Mouse (Mus musculus) heart, postnatal 14 days (tissue): ENCODE measurements at regions not wholly inside any gene's neighbourhood (a gene's known extent, or its start where the extent isn't known, plus 50 kb on each side); places are given as distances from the start of the nearest gene placed in this dataset.

Source experiments
- DNase-seq, 2 experiments: peaks; one replicate each; pipeline ENCODE4 v3.0.0; 2021 to 2022
- intact Hi-C: fragments of 180-260 bp; cut with DNase I; formaldehyde crosslinking; loops from one replicate; pipeline ENCODE4 v1.15.1; 2025

DNA sequence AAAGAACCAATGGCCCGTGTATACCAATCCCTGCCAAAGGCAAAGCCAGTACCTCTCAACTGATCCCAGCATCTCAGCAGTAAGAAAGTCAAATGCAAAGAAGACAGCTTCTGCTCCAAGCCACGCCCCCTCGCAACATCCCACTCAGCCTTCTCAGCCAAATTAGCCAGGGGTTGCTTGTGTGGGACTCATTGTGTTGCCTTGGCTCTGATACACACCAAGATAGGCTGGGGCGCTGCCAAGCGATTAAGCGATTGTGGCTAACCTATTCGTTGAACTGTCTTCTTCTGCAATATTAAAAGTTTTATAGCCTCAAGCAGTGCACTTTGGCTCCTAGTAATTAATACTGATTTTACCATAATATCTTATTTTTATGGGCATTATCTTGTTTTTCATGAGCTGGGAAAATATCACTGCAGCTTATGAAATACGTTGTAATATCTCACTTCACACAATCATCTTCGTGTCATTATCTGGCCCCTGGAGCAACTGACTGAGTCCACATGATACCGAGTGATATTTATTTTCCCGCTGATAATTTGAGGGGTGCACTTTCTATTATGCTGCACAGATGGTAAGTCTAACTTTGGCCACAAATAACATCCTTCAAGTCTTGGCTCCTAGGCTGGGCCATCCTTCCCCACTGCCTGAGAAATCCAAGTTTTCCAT is 129.3 kb downstream of the Gm4791 start:
- intact Hi-C loops, result loop anchor here (5.0 kb wide), 1 partner anchor 569 kb away; no protein-coding TSS in a partner anchor
- no peak for DNase-seq

DNA sequence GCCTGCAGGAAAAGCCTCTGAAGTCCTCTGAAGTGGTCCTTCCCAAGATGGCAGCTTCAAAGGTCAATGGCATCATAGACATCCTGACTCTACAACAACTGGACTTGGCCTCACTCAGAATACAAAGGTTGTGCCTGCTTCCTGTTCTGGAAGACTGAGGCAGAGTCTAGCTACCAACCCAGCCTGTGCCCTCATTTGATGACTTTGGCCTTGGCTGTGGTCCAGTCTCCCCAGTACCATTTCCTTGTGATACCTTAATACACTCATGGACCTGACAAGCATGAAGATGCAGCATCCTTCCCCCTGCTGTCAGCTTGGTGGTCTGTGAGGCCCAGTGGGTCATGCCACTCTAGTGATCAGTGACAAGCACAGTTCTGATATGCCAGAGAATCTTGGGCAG is 130.6 kb downstream of the Gm4791 start:
- intact Hi-C loops, result loop anchor here (5.0 kb wide), 1 partner anchor 568 kb away; no protein-coding TSS in a partner anchor
- DNase-seq, result no peak

DNA sequence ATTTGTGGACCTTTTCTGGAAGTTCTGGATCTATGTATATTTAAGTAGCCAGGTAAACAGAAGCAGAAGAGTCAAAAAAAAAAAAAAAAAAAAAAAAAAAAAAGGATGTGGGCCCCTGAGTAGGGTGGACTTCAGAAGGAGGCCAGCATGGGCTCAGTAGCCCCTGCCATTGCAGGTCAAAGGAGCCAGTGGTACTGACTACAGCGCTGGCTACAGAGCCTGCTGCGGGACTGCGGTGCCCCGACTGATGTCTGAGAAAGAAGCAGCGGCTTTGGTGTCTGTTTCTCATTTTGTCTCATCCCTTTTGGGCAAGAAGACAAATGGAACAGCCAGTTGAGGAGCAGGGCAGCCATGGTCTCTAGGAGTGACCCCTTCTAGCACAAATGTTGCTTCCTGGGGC is 134.9 kb downstream of the Gm4791 start:
- DNase-seq, result no peak
- intact Hi-C loops, result no loop called here

- no peak for DNase-seq
- intact Hi-C loops, result no loop called here
Observed at GRCm38 (mm10) chr9:47133873-47134272, 135.3 kb downstream of the Gm4791 start.

- DNase-seq, result no peak
Observed at GRCm38 (mm10) chr9:47134479-47134878, 135.9 kb downstream of the Gm4791 start.

GRCm38 (mm10) chr9:47136641-47137040 is 138.1 kb downstream of the Gm4791 start:
- no peak for DNase-seq
- intact Hi-C loops, result no loop called here

More at GRCm38 (mm10) chr9:47134479-47134878, 135.9 kb downstream of the Gm4791 start:
- intact Hi-C loops, result no loop called here

GRCm38 (mm10) chr9:47153471-47153870 is 154.9 kb downstream of the Gm4791 start:
- intact Hi-C loops, result no loop called here
- no peak for DNase-seq

DNA sequence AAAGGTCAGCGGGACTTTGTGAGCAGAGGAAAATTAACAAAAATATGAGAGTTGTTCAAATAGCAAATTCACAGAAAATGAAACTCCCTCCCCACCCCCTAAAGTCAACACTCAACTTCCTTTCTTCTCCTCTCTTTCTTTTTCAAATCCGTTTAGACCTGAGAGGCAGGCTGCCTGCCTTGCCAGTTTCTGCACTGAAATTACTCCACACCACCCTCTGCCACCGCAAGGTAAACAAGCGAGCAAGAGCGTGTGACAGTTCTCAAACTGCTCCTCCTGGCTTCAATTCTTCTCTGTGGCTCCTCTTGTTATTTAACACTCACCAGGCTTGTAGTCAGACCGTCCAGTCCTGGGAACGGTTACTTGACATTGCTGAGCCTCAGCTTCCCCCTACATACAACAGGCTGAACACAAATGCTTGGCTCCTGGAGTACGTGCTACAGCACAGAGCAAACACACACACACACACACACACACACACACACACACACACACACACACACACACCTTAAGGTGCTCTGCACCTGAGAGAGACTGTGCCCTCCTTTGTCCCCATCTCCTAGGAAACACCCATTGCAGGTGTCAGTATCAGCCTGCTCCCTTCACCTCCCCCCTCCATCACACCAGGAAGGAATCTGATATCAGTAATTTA is 167.1 kb downstream of the Gm4791 start:
- DNase-seq, result no peak
- intact Hi-C loops, result no loop called here

- DNase-seq, result no peak
- intact Hi-C loops, result no loop called here
Observed at GRCm38 (mm10) chr9:47167681-47168240, 169.2 kb downstream of the Gm4791 start.

DNA sequence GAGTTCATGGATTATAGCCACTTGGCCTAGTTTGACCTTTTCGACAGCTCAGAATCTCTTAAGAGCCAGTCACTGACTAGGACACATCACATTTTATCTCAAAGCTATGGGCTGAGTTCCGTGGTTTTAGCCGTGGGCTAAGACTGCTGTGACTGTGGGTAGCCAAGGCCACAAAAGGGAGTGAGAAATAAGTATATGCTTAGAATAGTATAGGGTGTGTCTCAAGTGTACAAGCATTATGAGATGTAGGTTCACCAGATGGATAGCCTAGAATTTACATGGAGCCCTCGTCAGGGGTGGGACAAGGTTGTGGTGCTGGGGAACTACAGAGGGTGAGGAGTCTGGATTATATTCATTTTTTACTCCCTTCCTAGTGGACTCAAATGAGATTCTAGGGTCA is 177.5 kb downstream of the Gm4791 start:
- intact Hi-C loops, result no loop called here
- no peak for DNase-seq

DNA sequence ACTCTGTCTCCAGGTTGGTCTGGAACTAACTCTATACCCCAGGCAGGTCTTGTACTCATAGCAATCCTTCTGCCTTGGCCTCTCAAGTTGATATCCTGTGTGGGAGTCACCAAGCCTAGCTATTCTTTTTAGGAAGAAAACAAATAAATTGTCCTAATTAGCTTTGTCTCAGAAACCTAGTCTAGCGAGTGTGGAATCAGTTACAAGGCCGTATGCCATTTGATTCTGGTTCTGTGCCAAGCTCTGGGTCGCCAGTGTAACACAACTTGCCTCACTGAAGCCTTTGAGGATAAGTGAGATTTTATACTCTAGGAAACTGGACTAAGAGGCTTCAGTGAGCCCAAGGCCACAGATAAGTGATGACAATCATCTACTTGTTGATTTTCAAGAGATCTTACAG is 219.6 kb downstream of the Gm4791 start:
- no peak for DNase-seq
- intact Hi-C loops, result no loop called here

- intact Hi-C loops, result no loop called here
- no peak for DNase-seq
Observed at GRCm38 (mm10) chr9:47223536-47223935, 225.0 kb downstream of the Gm4791 start.

GRCm38 (mm10) chr9:47224249-47224648 is 225.7 kb downstream of the Gm4791 start:
- intact Hi-C loops, result no loop called here
- DNase-seq, result no peak

DNA sequence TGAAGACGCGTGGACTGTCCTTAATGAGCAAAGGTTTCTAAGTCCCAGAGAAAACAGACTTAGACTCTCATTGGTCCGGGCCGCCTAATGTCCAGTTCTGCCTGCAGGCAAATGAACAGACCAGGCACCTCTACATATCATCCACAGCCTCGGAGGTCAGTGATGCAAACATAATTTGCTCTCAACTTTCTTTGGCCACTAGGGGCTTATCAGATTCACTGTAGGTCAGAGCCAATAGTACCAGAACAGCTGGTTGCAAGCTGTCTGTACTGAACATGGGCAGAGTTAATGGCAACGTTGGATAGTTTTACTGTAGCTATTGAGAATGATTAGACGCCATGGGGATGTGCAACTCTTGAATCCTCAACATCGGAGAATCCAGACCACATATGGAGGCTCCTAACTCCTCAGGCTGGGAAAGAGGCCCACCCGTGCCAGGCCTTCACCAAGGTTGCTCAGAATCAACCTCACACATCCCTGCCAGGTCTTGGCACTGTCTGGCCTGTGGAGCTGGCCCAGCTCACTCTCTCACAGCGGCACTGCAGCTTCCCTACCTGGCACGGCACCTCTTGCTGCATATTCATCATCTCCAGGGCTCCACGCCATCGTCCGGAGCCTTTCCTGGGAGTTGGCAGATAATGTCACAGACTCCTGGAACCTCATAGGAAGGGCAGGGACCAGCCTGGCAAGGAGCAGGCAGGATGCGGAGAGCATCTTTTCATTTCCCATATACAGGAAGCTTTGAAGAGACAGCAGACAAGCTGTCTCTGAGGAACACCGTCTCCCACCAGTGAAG is 228.1 kb downstream of the Gm4791 start:
- DNase-seq, result no peak
- intact Hi-C loops, result no loop called here

GRCm38 (mm10) chr9:47227298-47227697 is 228.8 kb downstream of the Gm4791 start:
- intact Hi-C loops, result no loop called here
- no peak for DNase-seq

DNA sequence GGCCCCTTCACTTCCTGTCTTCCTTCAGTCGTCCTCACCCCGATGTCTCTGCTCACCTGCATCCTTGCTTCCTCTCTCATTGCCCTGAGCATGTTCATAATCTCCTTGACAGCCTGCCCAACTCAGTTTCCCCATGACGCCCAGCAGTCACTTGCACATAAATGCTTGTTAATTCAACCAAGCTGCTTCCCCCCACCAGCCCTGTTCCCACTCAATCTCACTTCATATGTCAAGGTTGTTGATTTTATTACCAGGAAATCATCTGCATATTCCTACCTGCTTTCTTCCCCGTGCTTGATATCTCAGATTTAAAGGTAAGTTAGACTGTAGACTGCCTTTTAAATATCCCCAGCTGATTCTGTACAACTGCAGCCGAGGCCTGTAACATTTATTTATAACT is 230.2 kb downstream of the Gm4791 start:
- no peak for DNase-seq
- intact Hi-C loops, result no loop called here

DNA sequence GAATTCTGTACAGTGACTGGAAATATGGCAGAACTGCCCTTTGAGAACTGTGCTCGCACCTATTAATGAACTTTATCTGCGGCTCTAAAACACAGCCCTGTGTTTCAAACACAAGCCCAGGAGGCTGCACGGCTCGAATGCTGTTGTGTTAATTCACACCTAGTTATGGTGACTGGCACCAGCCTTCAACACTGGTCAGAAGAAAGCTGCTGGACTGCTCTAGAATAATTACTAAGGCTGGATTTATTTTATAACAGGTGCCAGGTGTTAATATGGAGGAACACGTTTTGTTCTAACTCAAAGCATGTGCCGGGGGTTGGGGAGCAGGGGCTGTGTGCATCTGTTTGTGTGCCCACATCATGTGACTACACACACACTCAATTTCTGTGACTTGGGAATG is 230.8 kb downstream of the Gm4791 start:
- intact Hi-C loops, result no loop called here
- no peak for DNase-seq

DNA sequence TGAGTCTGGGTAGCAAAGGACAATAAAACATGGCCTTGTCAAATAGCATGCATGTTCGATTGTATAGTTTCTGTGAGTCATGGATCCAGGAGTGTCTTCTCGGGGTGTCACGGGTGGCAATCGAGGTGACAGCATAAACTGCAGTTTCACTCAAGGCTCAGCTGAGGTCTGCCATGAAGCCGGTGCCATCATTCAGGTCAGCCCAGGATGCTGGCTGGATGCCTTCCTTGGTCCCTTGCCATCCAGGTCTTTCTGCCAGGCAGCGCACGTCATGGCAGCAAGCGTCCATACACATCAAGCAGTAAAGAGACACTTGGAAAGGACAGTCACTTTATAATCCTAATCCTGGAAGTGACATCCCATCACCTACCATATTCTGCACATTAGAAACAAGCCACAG is 242.4 kb downstream of the Gm4791 start:
- peak; percentile 50 to 54 for DNase-seq
- intact Hi-C loops, result no loop called here

- intact Hi-C loops, result no loop called here
Observed at GRCm38 (mm10) chr9:47242051-47242450, 243.5 kb downstream of the Gm4791 start.

GRCm38 (mm10) chr9:47242526-47242925 is 244.0 kb downstream of the Gm4791 start:
- intact Hi-C loops, result no loop called here
- no peak for DNase-seq

More at GRCm38 (mm10) chr9:47242051-47242450, 243.5 kb downstream of the Gm4791 start:
- no peak for DNase-seq

DNA sequence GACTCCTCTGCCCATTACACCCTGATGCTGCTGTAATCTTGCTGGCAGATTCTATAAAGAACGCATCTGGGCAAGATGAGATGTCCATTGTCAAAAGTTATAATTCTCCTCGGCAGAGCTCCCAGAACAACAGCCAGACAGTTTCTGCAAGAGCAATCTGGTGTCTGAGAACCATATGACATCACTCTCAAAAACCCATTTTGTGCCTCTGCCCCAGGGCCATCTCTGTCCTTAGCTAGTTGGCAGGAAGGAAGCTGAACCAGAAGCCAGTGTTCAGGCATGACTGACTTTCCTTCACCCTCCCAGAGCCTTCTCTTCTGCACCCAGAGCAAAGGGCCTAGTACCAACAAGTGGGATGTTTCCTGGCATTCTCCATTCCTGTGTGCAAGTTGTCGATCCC is 250.5 kb downstream of the Gm4791 start:
- intact Hi-C loops, result no loop called here
- no peak for DNase-seq
